Mouse (Mus musculus) cerebellum, adult (tissue): ENCODE measurements around the gene Igsf10.

Experiments used
- ATAC-seq: cut with Nextera tagmentation; 2 replicates; pipeline ENCODE4 v1.9.2; 2017; ENCODE audit warnings: mild to moderate bottlenecking, moderate library complexity, mixed read lengths; ENCODE audit not compliant: insufficient number of reproducible peaks, low FRiP score, low TSS enrichment

The Igsf10 gene

GRCm38 (mm10) chr3:59293437-59294199 is 50.6 kb downstream of the Igsf10 start:
- no peak for ATAC-seq

- no peak for ATAC-seq
Observed at GRCm38 (mm10) chr3:59290551-59290950, 53.6 kb downstream of the Igsf10 start.

GRCm38 (mm10) chr3:59278620-59279019 is 65.6 kb downstream of the Igsf10 start:
- no peak for ATAC-seq

- ATAC-seq: no peak
Observed at GRCm38 (mm10) chr3:59278254-59278533, 66.0 kb downstream of the Igsf10 start.

GRCm38 (mm10) chr3:59277502-59278253 is 66.5 kb downstream of the Igsf10 start:
- no peak for ATAC-seq

GRCm38 (mm10) chr3:59270811-59271210 is 73.4 kb downstream of the Igsf10 start:
- peak; percentile 45; the same call in 1 of the 2 replicates for ATAC-seq
